Mouse (Mus musculus) CH12.LX (cell line): ENCODE results near the gene Cd7. TPM values are rescaled to one million over a fixed set of nuclear protein-coding genes. Genes with fewer than 3 reads are reported as not detected.

Experiments used
- DNase-seq: peaks from one replicate; pipeline ENCODE4 v3.0.0-alpha.2; 2013; ENCODE audit errors: extremely low read depth
- H3K27ac ChIP-seq: 2 replicates; pipeline ENCODE4 v1.5.1; 2012; ENCODE audit warnings: low read depth, mild to moderate bottlenecking, control low read depth, moderate library complexity; ENCODE audit not compliant: insufficient read depth
- H3K27me3 ChIP-seq: replicated peaks from 2 replicates; pipeline ENCODE3; 2012; ENCODE audit warnings: inconsistent platforms
- H3K36me3 ChIP-seq, 2 experiments: replicated peaks in 1 of 2; 2 replicates each; pipeline versions ENCODE3 to v1.6.1; 2012; ENCODE audit warnings: inconsistent platforms in 1 of 2, low read length in 1 of 2, mild to moderate bottlenecking in 1 of 2, mixed read lengths in 1 of 2, moderate library complexity in 1 of 2; ENCODE audit not compliant: control insufficient read depth in 1 of 2, insufficient read depth in 1 of 2
- H3K4me1 ChIP-seq, 2 experiments: 2 replicates each; pipeline ENCODE4 v1.6.1; 2012; ENCODE audit warnings: inconsistent platforms in 1 of 2, moderate library complexity in 1 of 2; ENCODE audit not compliant: insufficient read depth in 2 of 2, control insufficient read depth in 1 of 2
- H3K4me2 ChIP-seq: 2 replicates; pipeline ENCODE4 v1.6.1; 2012; ENCODE audit warnings: low read depth, mild to moderate bottlenecking, control low read depth; ENCODE audit not compliant: poor library complexity, insufficient read depth, severe bottlenecking
- H3K4me3 ChIP-seq, 3 experiments: fragments of 150-350 bp in 1 of 3; sonication (generic) in 1 of 3; replicated peaks in 1 of 3; 2 replicates each; pipeline versions ENCODE3 to v1.5.1; 2011 to 2012; ENCODE audit warnings: low read depth in 2 of 3, low read length in 2 of 3, mild to moderate bottlenecking in 2 of 3, moderate library complexity in 2 of 3, control low read depth in 1 of 3, improper control_type of control experiment in 1 of 3, inconsistent platforms in 1 of 3, mixed read lengths in 1 of 3; ENCODE audit not compliant: poor library complexity in 1 of 3
- H3K79me2 ChIP-seq: replicated peaks from 2 replicates; pipeline ENCODE4 v1.6.1; 2012; ENCODE audit warnings: mild to moderate bottlenecking, moderate library complexity; ENCODE audit not compliant: control insufficient read depth, poor library complexity, insufficient read depth, severe bottlenecking; ENCODE audit errors: extremely low read depth
- H3K9ac ChIP-seq: 2 replicates; pipeline ENCODE4 v1.6.1; 2012; ENCODE audit warnings: low read depth, mild to moderate bottlenecking, control low read depth, moderate library complexity; ENCODE audit not compliant: insufficient read depth
- H3K9me3 ChIP-seq: replicated peaks from 2 replicates; pipeline ENCODE3; 2012; ENCODE audit warnings: low read length, inconsistent platforms, mixed read lengths
- BHLHE40 ChIP-seq: IDR thresholded peaks from 2 replicates; pipeline ENCODE4 v1.6.1; 2011; ENCODE audit warnings: mild to moderate bottlenecking, low read depth, low read length, improper control_type of control experiment
- CHD1 ChIP-seq: IDR thresholded peaks from 2 replicates; pipeline ENCODE4 v1.6.1; 2012; ENCODE audit warnings: low read depth, low read length, improper control_type of control experiment, inconsistent platforms
- CHD2 ChIP-seq: IDR thresholded peaks from 2 replicates; pipeline ENCODE4 v1.6.1; 2011; ENCODE audit warnings: low read length, improper control_type of control experiment
- CTCF ChIP-seq, 2 experiments: IDR thresholded peaks in 1 of 2; conservative IDR thresholded peaks in 1 of 2; 2 replicates each; pipeline ENCODE4 v1.5.1; 2011 to 2012; ENCODE audit warnings: low read depth in 2 of 2, low read length in 2 of 2, improper control_type of control experiment in 1 of 2, inconsistent platforms in 1 of 2, mild to moderate bottlenecking in 1 of 2, moderate library complexity in 1 of 2
- E2F4 ChIP-seq: IDR thresholded peaks from 2 replicates; pipeline ENCODE4 v1.6.1; 2011; ENCODE audit warnings: low read depth, low read length, improper control_type of control experiment; ENCODE audit not compliant: insufficient replicate concordance
- EP300 ChIP-seq: IDR thresholded peaks from 2 replicates; pipeline ENCODE4 v1.6.1; 2011; ENCODE audit warnings: low read length, improper control_type of control experiment
- ETS1 ChIP-seq: conservative IDR thresholded peaks from 2 replicates; pipeline ENCODE4 v1.6.1; 2012; ENCODE audit warnings: low read depth, mild to moderate bottlenecking, inconsistent platforms, low read length, improper control_type of control experiment, moderate library complexity
- GABPA ChIP-seq: IDR thresholded peaks from 2 replicates; pipeline ENCODE4 v1.6.1; 2012; ENCODE audit warnings: low read depth, low read length, improper control_type of control experiment, inconsistent platforms; ENCODE audit not compliant: insufficient replicate concordance
- HCFC1 ChIP-seq: IDR thresholded peaks from 2 replicates; pipeline ENCODE4 v1.6.1; 2012; ENCODE audit warnings: low read depth, mild to moderate bottlenecking, inconsistent platforms, low read length, improper control_type of control experiment
- JUN ChIP-seq: IDR thresholded peaks from 2 replicates; pipeline ENCODE4 v1.6.1; 2011; ENCODE audit warnings: low read depth, mild to moderate bottlenecking, low read length, improper control_type of control experiment, moderate library complexity; ENCODE audit not compliant: insufficient read depth
- JUND ChIP-seq: conservative IDR thresholded peaks from 2 replicates; pipeline ENCODE4 v1.6.1; 2011; ENCODE audit warnings: low read depth, low read length, improper control_type of control experiment
- KAT2A ChIP-seq: IDR thresholded peaks from 2 replicates; pipeline ENCODE4 v1.6.1; 2012; ENCODE audit warnings: low read length, improper control_type of control experiment, inconsistent platforms; ENCODE audit not compliant: insufficient replicate concordance
- MAFK ChIP-seq: IDR thresholded peaks from 2 replicates; pipeline ENCODE4 v1.6.1; 2011; ENCODE audit warnings: low read length, improper control_type of control experiment; ENCODE audit not compliant: insufficient replicate concordance
- MAX ChIP-seq: IDR thresholded peaks from 2 replicates; pipeline ENCODE4 v1.6.1; 2011; ENCODE audit warnings: low read length, improper control_type of control experiment
- MAZ ChIP-seq: IDR thresholded peaks from 2 replicates; pipeline ENCODE4 v1.6.1; 2012; ENCODE audit warnings: low read depth, mild to moderate bottlenecking, inconsistent platforms, low read length, improper control_type of control experiment, moderate library complexity
- MXI1 ChIP-seq: IDR thresholded peaks from 2 replicates; pipeline ENCODE4 v1.6.1; 2011; ENCODE audit warnings: mild to moderate bottlenecking, low read depth, low read length, improper control_type of control experiment
- NELFE ChIP-seq: IDR thresholded peaks from 2 replicates; pipeline ENCODE4 v1.6.1; 2011; ENCODE audit warnings: low read depth, low read length, improper control_type of control experiment
- NRF1 ChIP-seq: IDR thresholded peaks from 2 replicates; pipeline ENCODE4 v1.6.1; 2014; ENCODE audit warnings: low read depth, mild to moderate bottlenecking, inconsistent platforms, low read length, improper control_type of control experiment, moderate library complexity
- PAX5 ChIP-seq: IDR thresholded peaks from 2 replicates; pipeline ENCODE4 v1.6.1; 2012; ENCODE audit warnings: low read length, inconsistent platforms, mixed read lengths
- POLR2A ChIP-seq: IDR thresholded peaks from 2 replicates; pipeline ENCODE4 v1.6.1; 2011; ENCODE audit warnings: low read depth, mild to moderate bottlenecking, improper control_type of control experiment, low read length
- POLR2AphosphoS2 ChIP-seq: IDR thresholded peaks from 2 replicates; pipeline ENCODE4 v1.6.1; 2011; ENCODE audit warnings: low read depth, low read length, improper control_type of control experiment
- RAD21 ChIP-seq: IDR thresholded peaks from 2 replicates; pipeline ENCODE4 v1.6.1; 2011; ENCODE audit warnings: low read depth, mild to moderate bottlenecking, low read length, improper control_type of control experiment, moderate library complexity
- RCOR1 ChIP-seq: conservative IDR thresholded peaks from 2 replicates; pipeline ENCODE4 v1.6.1; 2012; ENCODE audit warnings: low read depth, mild to moderate bottlenecking, inconsistent platforms, low read length, improper control_type of control experiment
- SIN3A ChIP-seq: IDR thresholded peaks from 2 replicates; pipeline ENCODE4 v1.6.1; 2012; ENCODE audit warnings: low read length, improper control_type of control experiment, inconsistent platforms
- SMC3 ChIP-seq: IDR thresholded peaks from 2 replicates; pipeline ENCODE4 v1.6.1; 2011; ENCODE audit warnings: low read depth, low read length, improper control_type of control experiment
- TBP ChIP-seq: conservative IDR thresholded peaks from 2 replicates; pipeline ENCODE4 v1.6.1; 2011; ENCODE audit warnings: low read depth, low read length, improper control_type of control experiment
- TCF12 ChIP-seq: IDR thresholded peaks from 2 replicates; pipeline ENCODE4 v1.6.1; 2014; ENCODE audit warnings: low read depth, mild to moderate bottlenecking, inconsistent platforms, low read length, improper control_type of control experiment
- UBTF ChIP-seq: IDR thresholded peaks from 2 replicates; pipeline ENCODE4 v1.6.1; 2012; ENCODE audit warnings: low read depth, mild to moderate bottlenecking, inconsistent platforms, low read length, improper control_type of control experiment, moderate library complexity
- USF1 ChIP-seq: IDR thresholded peaks from 2 replicates; pipeline ENCODE4 v1.6.1; 2014; ENCODE audit warnings: low read depth, mild to moderate bottlenecking, inconsistent platforms, low read length, improper control_type of control experiment
- USF2 ChIP-seq: conservative IDR thresholded peaks from 2 replicates; pipeline ENCODE4 v1.6.1; 2011; ENCODE audit warnings: low read depth, low read length, improper control_type of control experiment
- ZKSCAN1 ChIP-seq: IDR thresholded peaks from 2 replicates; pipeline ENCODE4 v1.6.1; 2012; ENCODE audit warnings: low read depth, inconsistent platforms, low read length, improper control_type of control experiment, borderline replicate concordance
- ZMIZ1 ChIP-seq: IDR thresholded peaks from 2 replicates; pipeline ENCODE4 v1.6.1; 2012; ENCODE audit warnings: low read depth, mild to moderate bottlenecking, inconsistent platforms, low read length, improper control_type of control experiment
- ZNF384 ChIP-seq: IDR thresholded peaks from 2 replicates; pipeline ENCODE4 v1.6.1; 2012; ENCODE audit warnings: low read depth, low read length, improper control_type of control experiment, inconsistent platforms
- dilution Hi-C: fragments of 300-500 bp; cut with MboI; formaldehyde crosslinking; loops from 2 replicates; pipeline ENCODE4 v1.14.3; 2020; ENCODE audit warnings: low sequenced_read_pairs; ENCODE audit not compliant: extremely low pct_unique_long_range_greater_than_20kb, extremely low pct_ligation_motif_present
- in situ Hi-C: fragments of 300-500 bp; cut with MboI; formaldehyde crosslinking; loops from 3 replicates; pipeline ENCODE4 v1.14.3; 2019; ENCODE audit warnings: low sequenced_read_pairs, low pct_ligation_motif_present, low pct_unique_long_range_greater_than_20kb, mixed read lengths
- polyA plus RNA-seq: library from polyadenylated mRNA; unstranded; fragments of >175 nt; gene quantifications from 2 replicates; pipeline ENCODE4 v1.2.1, GENCODE M21; 2012; ENCODE audit warnings: low read depth; ENCODE audit not compliant: insufficient read length
- total RNA-seq, 2 experiments: library from RNA; depleted of rRNA; stranded (reverse); fragments of 300-350 nt in 1 of 2; fragments of >200 nt in 1 of 2; gene quantifications; 2 replicates each; pipeline ENCODE4 v1.2.3; 2012 to 2014

Cd7 gene
- total and polyA plus RNA-seq, 3 experiments = 0.82 to 2.7 (median 1.0) TPM

DNA sequence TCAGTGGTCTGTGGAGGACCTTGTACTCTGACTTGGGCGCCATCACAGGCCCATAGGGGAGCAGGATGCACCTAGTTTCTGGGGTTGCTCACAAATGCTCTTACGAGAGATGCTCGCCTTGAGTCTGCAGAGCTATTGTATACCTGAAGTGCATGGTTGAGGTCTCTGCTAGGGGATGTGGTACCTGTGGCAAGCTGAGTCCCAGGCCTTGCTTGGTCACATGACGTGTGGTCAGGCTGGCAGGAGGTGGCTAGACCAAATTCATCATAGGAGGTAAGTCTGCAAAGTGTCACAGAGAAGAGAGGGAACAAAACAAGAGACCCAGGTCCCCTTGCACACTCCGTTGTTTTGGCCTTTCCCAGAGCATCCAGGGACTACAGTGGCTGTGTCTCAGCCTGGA lies 19.7 kb downstream of the Cd7 start:
- Histone ChIP-seq H3K9ac (no peak overlapping the region), H3K4me3 (no peak overlapping the region), H3K36me3 (no peaks in the 10 kb centered on the region), H3K79me2 (no peaks in the 10 kb centered on the region), H3K4me2 (no peak overlapping the region), H3K9me3 (no peaks in the 10 kb centered on the region), H3K27ac (no peak overlapping the region), H3K4me1 (peaks cover 3 to 27% of the 10 kb centered on the region in 2 experiments; a peak in 2 of 4 replicates), H3K27me3 (peaks cover 11% of the 10 kb centered on the region)
- in situ Hi-C loops = loop anchor here (5.0 kb wide), 1 partner anchor 33 kb away; no protein-coding TSS in a partner anchor
- TF ChIP-seq SIN3A (no peak), MXI1 (no peak), E2F4 (no peak), POLR2AphosphoS2 (no peak), USF1 (no peak), POLR2A (no peak), NRF1 (no peak), ETS1 (no peak), MAX (no peak), PAX5 (no peak)
- dilution Hi-C loops = no loop called here
- DNase-seq = no peak

DNA sequence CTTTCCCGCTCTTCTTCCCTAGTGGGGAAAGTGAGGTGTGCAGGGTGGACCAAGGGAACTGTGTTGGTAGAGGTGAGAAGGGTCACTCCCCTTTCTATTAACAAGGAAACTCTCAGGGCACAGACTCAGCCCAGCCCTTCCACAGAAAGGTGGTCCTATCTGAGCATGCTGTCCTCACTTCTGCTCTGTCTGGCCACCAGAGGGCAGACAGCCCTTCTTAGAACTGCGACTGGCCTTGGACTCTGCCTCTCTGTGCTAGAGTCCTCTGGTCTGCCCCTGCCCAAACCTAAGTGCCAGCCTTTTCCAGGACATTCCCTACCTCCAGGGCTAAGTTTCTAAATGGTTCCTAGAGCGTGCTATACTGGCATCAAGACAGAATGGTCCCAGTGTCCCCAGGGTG lies 21.5 kb downstream of the Cd7 start:
- peak; percentile 81 for DNase-seq
- TF ChIP-seq SIN3A = no peak
- TF ChIP-seq BHLHE40 = no peak
- TF ChIP-seq POLR2A = no peak
- TF ChIP-seq ZKSCAN1 = no peak
- no peak for TF ChIP-seq HCFC1
- no peak for TF ChIP-seq JUN
- no peak for TF ChIP-seq ZMIZ1
- TF ChIP-seq E2F4 = no peak
- TF ChIP-seq SMC3 = peak; percentile 99
- TF ChIP-seq ETS1 = no peak
- no peak for TF ChIP-seq TBP
- peak; percentile 34; the same call in 1 of the 2 replicates for TF ChIP-seq NELFE
- TF ChIP-seq KAT2A = no peak
- TF ChIP-seq USF2 = no peak
- no peak for TF ChIP-seq GABPA
- no peak for TF ChIP-seq PAX5
- no peak for TF ChIP-seq UBTF
- TF ChIP-seq TCF12 = no peak
- no peak for TF ChIP-seq CHD1
- no peak for TF ChIP-seq RCOR1
- peak; percentile 83 for TF ChIP-seq RAD21
- TF ChIP-seq CTCF (conservative IDR thresholded peaks at IDR 0.05 in 1 of 2, IDR thresholded peaks at IDR 0.05 in 1 of 2; ENCODE audit: low read depth in 2 of 2, low read length in 2 of 2) = peak; percentile 67 to 97; a peak in 3 of 4 replicates
- no peak for TF ChIP-seq MAZ
- no peak for TF ChIP-seq JUND
- no peak for TF ChIP-seq EP300
- no peak for TF ChIP-seq ZNF384
- no peak for TF ChIP-seq MXI1
- TF ChIP-seq USF1 = no peak
- no peak for TF ChIP-seq NRF1
- no peak for TF ChIP-seq MAFK
- no peak for TF ChIP-seq CHD2

More for the DNA sequence above, 21.5 kb downstream of the Cd7 start:
- peaks cover 3 to 17% of the 10 kb centered on the region in 2 experiments; a peak in 2 of 4 replicates for H3K4me1 ChIP-seq
- in situ Hi-C loops (loop anchor here (5.0 kb wide), 1 partner anchor 35 kb away; no protein-coding TSS in a partner anchor), dilution Hi-C loops (no loop called here)
- H3K79me2 ChIP-seq = no peaks in the 10 kb centered on the region
- H3K27ac ChIP-seq = no peak overlapping the region
- H3K4me2 ChIP-seq = no peak overlapping the region
- H3K36me3 ChIP-seq = no peaks in the 10 kb centered on the region
- H3K9ac ChIP-seq = no peak overlapping the region
- H3K27me3 ChIP-seq = peaks cover 11% of the 10 kb centered on the region
- H3K9me3 ChIP-seq = no peaks in the 10 kb centered on the region
- H3K4me3 ChIP-seq = no peak overlapping the region
